Mouse (Mus musculus) large intestine, adult 2 months (tissue): Measurements from ENCODE around the gene Pcnx2. TPM values are rescaled to one million over a fixed set of nuclear protein-coding genes. Genes with fewer than 3 reads are reported as not detected.

Experiments
- DNase-seq: peaks from one replicate; pipeline ENCODE4 v3.0.0-alpha.2; 2012; ENCODE audit warnings: low read depth, low spot score
- WGBS: fragments of 180-500 bp; shearing (Covaris S2); methylation state at CpG from one replicate; pipeline ENCODE4 v1.1.7; 2018; 5-methylcytosine and 5-hydroxymethylcytosine counted together
- polyA plus RNA-seq: library from polyadenylated mRNA; depleted of rRNA; stranded (reverse); fragments of >200 nt; gene quantifications from 2 replicates; pipeline ENCODE4 v1.2.3, GENCODE M21; 2012; rRNA removed

The Pcnx2 gene
- 0.16 and 0.20 TPM in 2 replicates for polyA plus RNA-seq

GRCm38 (mm10) chr8:125897868-125898788 is at the start of gene Pcnx2:
TSS of gene Pcnx2 (minus strand) at chr8:125898317.
- DNase-seq = no peak
- WGBS = 7% methylated on average over 44 of the region's 44 CpGs

GRCm38 (mm10) chr8:125944511-125944910 is 46.4 kb upstream of the Pcnx2 start:
- DNase-seq = no peak
- WGBS = 70% methylated on average over 4 of the region's 4 CpGs

- 33% methylated on average over 9 of the region's 9 CpGs for WGBS
- no peak for DNase-seq
These were observed 37.5 kb upstream of the Pcnx2 start for GRCm38 (mm10) chr8:125935649-125936048.

GRCm38 (mm10) chr8:125931822-125932221 is 33.7 kb upstream of the Pcnx2 start:
- 85% methylated on average over 6 of the region's 6 CpGs for WGBS
- DNase-seq = no peak

GRCm38 (mm10) chr8:125930276-125931046 is 32.3 kb upstream of the Pcnx2 start:
- WGBS = 41% methylated on average over 11 of the region's 11 CpGs
- DNase-seq = no peak

GRCm38 (mm10) chr8:125926636-125927035 is 28.5 kb upstream of the Pcnx2 start:
- DNase-seq = no peak
- WGBS = 73% methylated on average over 4 of the region's 4 CpGs

- DNase-seq = no peak
- 29% methylated on average over 3 of the region's 3 CpGs for WGBS
These were observed 24.2 kb upstream of the Pcnx2 start for GRCm38 (mm10) chr8:125922333-125922732.

- no peak for DNase-seq
- WGBS = 23% methylated on average over 9 of the region's 9 CpGs
These were observed 22.6 kb upstream of the Pcnx2 start for GRCm38 (mm10) chr8:125920761-125921160.

- no peak for DNase-seq
- 41% methylated on average over 10 of the region's 10 CpGs for WGBS
These were observed 22.2 kb upstream of the Pcnx2 start for GRCm38 (mm10) chr8:125920281-125920680.

- WGBS = 26% methylated on average over 8 of the region's 8 CpGs
- DNase-seq = no peak
These were observed 21.4 kb upstream of the Pcnx2 start for GRCm38 (mm10) chr8:125919560-125919959.

GRCm38 (mm10) chr8:125918719-125919118 is 20.6 kb upstream of the Pcnx2 start:
- 21% methylated on average over 2 of the region's 2 CpGs for WGBS

GRCm38 (mm10) chr8:125917013-125917412 is 18.9 kb upstream of the Pcnx2 start:
- WGBS = 20% methylated on average over 10 of the region's 10 CpGs
- DNase-seq = peak; percentile 93

More at GRCm38 (mm10) chr8:125918719-125919118, 20.6 kb upstream of the Pcnx2 start:
- DNase-seq = no peak

GRCm38 (mm10) chr8:125914386-125914785 is 16.3 kb upstream of the Pcnx2 start:
- WGBS = 25% methylated on average over 9 of the region's 9 CpGs
- no peak for DNase-seq

- no peak for DNase-seq
- WGBS = 27% methylated on average over 4 of the region's 4 CpGs
These were observed 15.1 kb upstream of the Pcnx2 start for GRCm38 (mm10) chr8:125913206-125913605.

- DNase-seq = no peak
- 2% methylated on average over 31 of the region's 31 CpGs for WGBS
These were observed 13.1 kb upstream of the Pcnx2 start for GRCm38 (mm10) chr8:125911229-125911580.

GRCm38 (mm10) chr8:125910365-125911228 is 12.5 kb upstream of the Pcnx2 start, which contains the start of gene Map3k21:
TSS of gene Map3k21 (plus strand) at chr8:125910450.
- no peak for DNase-seq
- WGBS = 1% methylated on average over 93 of the region's 93 CpGs

- WGBS = 2% methylated on average over 30 of the region's 30 CpGs
- peak; percentile 97 for DNase-seq
These were observed 11.7 kb upstream of the Pcnx2 start for GRCm38 (mm10) chr8:125909661-125910364.

- WGBS = 83% methylated on average over 2 of the region's 2 CpGs
- DNase-seq = no peak
These were observed 9.2 kb upstream of the Pcnx2 start for GRCm38 (mm10) chr8:125907311-125907710.

- 56% methylated on average over 2 of the region's 2 CpGs for WGBS
- DNase-seq = no peak
These were observed 7.2 kb upstream of the Pcnx2 start for GRCm38 (mm10) chr8:125905341-125905740.
